Mouse (Mus musculus) ES-Bruce4 (cell line): ENCODE data around the gene Dppa5a.
"Not testable (repeated sequence)": the region's sequence is repeated elsewhere in the genome, so short reads cannot be mapped to it uniquely, and the experiment has no call there.

ENCODE experiments used
- CTCF ChIP-seq: IDR thresholded peaks from one replicate; pipeline ENCODE4 v1.8.1; 2011; ENCODE audit warnings: low read depth, low read length
- EP300 ChIP-seq: IDR thresholded peaks from 2 replicates; pipeline ENCODE4 v1.6.1; 2011; ENCODE audit warnings: low read depth, low read length; ENCODE audit not compliant: insufficient read depth
- POLR2A ChIP-seq: IDR thresholded peaks from one replicate; pipeline ENCODE4 v1.8.1; 2011; ENCODE audit warnings: low read length; ENCODE audit not compliant: insufficient read depth

DNA sequence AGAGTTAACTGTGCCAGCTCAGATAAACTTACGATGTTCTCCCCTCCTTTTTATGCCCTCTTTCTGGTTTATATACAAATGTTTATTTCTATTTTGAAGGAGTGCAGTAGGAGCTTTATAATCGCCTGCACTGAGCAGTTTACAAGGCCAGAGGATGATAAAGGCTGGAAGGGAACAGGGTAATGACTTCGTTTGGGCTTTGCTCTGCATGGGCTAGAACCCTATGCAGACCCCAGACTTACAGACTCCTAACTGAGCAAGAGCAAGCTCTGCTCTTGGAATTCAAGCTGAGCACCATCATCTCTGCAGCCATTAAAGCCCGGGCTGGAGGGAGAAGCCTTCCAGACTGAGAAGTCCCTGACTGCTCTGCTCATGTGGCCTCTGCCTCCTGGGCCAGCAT, 22.7 kb downstream of the Dppa5a start:
- TF ChIP-seq POLR2A, CTCF, EP300: not testable (repeated sequence)
